Mouse (Mus musculus) neural tube, embryonic 13.5 days (tissue): ENCODE results near the gene Dedd2. TPM values are rescaled to one million over a fixed set of nuclear protein-coding genes. Genes with fewer than 3 reads are reported as not detected.

ENCODE experiments used
- ATAC-seq: fragments of 200-750 bp; cut with Nextera tagmentation; 2 replicates; pipeline ENCODE4 v1.8.0; 2017; ENCODE audit warnings: low read depth, mild to moderate bottlenecking, moderate TSS enrichment, moderate library complexity
- H3K27ac ChIP-seq: fragments of 300-500 bp; sonication (generic); replicated peaks from 2 replicates; pipeline ENCODE4 v1.5.1; 2015; ENCODE audit warnings: moderate library complexity, mild to moderate bottlenecking, inconsistent platforms
- H3K27me3 ChIP-seq: fragments of 300-500 bp; sonication (generic); 2 replicates; pipeline ENCODE4 v1.6.1; 2015; ENCODE audit warnings: mild to moderate bottlenecking, inconsistent platforms
- H3K36me3 ChIP-seq: fragments of 300-500 bp; sonication (generic); 2 replicates; pipeline ENCODE4 v1.6.1; 2015; ENCODE audit warnings: mild to moderate bottlenecking, inconsistent platforms
- H3K4me1 ChIP-seq: fragments of 300-500 bp; sonication (generic); replicated peaks from 2 replicates; pipeline ENCODE4 v1.6.1; 2015; ENCODE audit warnings: inconsistent platforms
- H3K4me2 ChIP-seq: fragments of 300-500 bp; sonication (generic); 2 replicates; pipeline ENCODE4 v1.6.1; 2015; ENCODE audit warnings: inconsistent platforms, mild to moderate bottlenecking, moderate library complexity
- H3K4me3 ChIP-seq: fragments of 300-500 bp; sonication (generic); 2 replicates; pipeline ENCODE4 v1.5.1; 2015; ENCODE audit warnings: mild to moderate bottlenecking, inconsistent platforms
- H3K9ac ChIP-seq: fragments of 300-500 bp; sonication (generic); 2 replicates; pipeline ENCODE4 v1.6.1; 2015; ENCODE audit warnings: moderate library complexity, mild to moderate bottlenecking, inconsistent platforms
- H3K9me3 ChIP-seq: fragments of 300-500 bp; sonication (generic); 2 replicates; pipeline ENCODE4 v1.6.1; 2016; ENCODE audit warnings: inconsistent platforms
- WGBS: fragments of 180-500 bp; shearing (Covaris S2); methylation state at CpG from one replicate; pipeline ENCODE4 v1.1.7; 2015; 5-methylcytosine and 5-hydroxymethylcytosine counted together
- polyA plus RNA-seq: library from polyadenylated mRNA; unstranded; fragments of >200 nt; fragmentation: Nextera tagmentation; extraction: Ambion mirVana; gene quantifications from 2 replicates; pipeline ENCODE4 v1.2.1, GENCODE M21; 2015

Gene Dedd2
- polyA plus RNA-seq, 1 experiment from 2014 or later, result 17.7 TPM

DNA sequence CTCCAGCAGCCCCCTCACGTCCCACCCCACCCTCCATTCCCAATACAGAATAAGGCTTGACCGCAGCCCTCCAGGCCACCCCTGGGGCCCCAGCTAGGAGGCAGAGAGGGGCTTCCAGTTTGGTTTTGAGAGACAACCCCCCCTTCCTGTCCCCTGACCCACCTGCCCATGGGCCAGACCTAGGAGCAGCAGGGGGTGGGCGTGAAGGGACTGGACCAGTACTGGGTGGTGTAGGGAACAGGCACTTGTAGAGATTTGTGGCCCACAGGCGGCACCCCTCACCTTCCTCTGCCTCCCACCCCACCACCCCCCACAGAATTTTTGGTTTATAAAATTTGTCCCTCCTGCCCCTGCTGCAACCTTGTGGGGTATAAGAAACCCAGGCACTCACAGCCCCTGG lies 22.9 kb upstream of the Dedd2 start:
- H3K9me3 ChIP-seq, result no peaks in the 10 kb centered on the region
- ATAC-seq, result no peak
- WGBS, result 90% methylated on average over 4 of the region's 4 CpGs
- peaks cover 49% of the 10 kb centered on the region for H3K4me1 ChIP-seq
- no peaks in the 10 kb centered on the region for H3K27me3 ChIP-seq
- H3K4me3 ChIP-seq, result no peak overlapping the region
- H3K27ac ChIP-seq, result no peak overlapping the region
- H3K36me3 ChIP-seq, result peaks cover 17% of the 10 kb centered on the region
- no peak overlapping the region for H3K9ac ChIP-seq
- H3K4me2 ChIP-seq, result no peak overlapping the region

DNA sequence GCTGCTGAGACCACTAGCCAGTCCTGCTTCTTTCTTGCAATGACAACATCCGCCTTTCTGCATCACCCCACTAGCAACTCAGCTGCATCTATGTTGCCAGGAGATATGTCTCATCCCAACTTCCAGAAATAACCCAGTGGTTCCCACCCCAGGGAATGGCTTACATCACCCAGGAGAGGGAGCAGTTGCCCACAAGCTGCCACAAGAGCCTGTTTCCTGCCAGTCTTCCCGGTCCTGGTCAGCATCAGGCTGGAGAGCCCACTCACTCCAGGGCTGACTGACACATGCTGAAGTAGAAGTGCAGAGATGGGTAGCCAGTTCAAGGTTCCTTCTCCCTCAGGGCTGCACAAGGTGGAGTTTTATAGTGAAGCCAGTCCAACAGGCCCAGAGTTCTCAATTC lies 20.6 kb upstream of the Dedd2 start:
- WGBS, result 29% methylated on average over 2 of the region's 2 CpGs
- H3K4me1 ChIP-seq, result peaks cover 36% of the 10 kb centered on the region

DNA sequence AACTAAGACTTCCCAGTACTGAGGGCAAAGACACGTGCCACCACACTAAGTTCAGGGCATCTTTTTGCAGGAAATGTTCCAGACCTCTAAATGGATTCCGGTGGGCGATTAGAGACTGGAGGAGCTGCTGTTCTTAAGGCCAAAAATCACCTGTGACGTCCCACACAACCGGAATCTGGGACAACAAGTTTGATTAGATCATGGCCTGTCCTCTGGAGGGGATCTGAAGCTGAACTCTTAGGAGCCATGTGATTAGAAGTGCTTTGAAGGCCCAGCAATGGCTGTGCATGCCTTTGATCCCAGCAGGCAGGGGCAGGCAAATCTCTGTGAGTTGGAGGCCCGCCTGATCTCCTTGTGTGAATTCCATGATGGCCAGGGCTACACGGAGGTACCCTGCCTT lies 20.2 kb upstream of the Dedd2 start:
- no peak overlapping the region for H3K4me2 ChIP-seq
- peaks cover 36% of the 10 kb centered on the region for H3K4me1 ChIP-seq
- no peak overlapping the region for H3K4me3 ChIP-seq
- H3K36me3 ChIP-seq, result peaks cover 21% of the 10 kb centered on the region
- no peaks in the 10 kb centered on the region for H3K9me3 ChIP-seq
- no peak for ATAC-seq
- no peak overlapping the region for H3K9ac ChIP-seq
- WGBS, result 68% methylated on average over 7 of the region's 7 CpGs
- H3K27ac ChIP-seq, result no peak overlapping the region
- H3K27me3 ChIP-seq, result no peaks in the 10 kb centered on the region

More for the DNA sequence above, 20.6 kb upstream of the Dedd2 start:
- Histone ChIP-seq H3K4me2 (no peak overlapping the region), H3K27ac (peak overlapping the region; percentile 28; the same call in 1 of the 2 replicates), H3K9ac (peak overlapping the region; percentile 45; the same call in 1 of the 2 replicates), H3K36me3 (peaks cover 17% of the 10 kb centered on the region), H3K4me3 (no peak overlapping the region), H3K9me3 (no peaks in the 10 kb centered on the region), H3K27me3 (no peaks in the 10 kb centered on the region)
- no peak for ATAC-seq

DNA sequence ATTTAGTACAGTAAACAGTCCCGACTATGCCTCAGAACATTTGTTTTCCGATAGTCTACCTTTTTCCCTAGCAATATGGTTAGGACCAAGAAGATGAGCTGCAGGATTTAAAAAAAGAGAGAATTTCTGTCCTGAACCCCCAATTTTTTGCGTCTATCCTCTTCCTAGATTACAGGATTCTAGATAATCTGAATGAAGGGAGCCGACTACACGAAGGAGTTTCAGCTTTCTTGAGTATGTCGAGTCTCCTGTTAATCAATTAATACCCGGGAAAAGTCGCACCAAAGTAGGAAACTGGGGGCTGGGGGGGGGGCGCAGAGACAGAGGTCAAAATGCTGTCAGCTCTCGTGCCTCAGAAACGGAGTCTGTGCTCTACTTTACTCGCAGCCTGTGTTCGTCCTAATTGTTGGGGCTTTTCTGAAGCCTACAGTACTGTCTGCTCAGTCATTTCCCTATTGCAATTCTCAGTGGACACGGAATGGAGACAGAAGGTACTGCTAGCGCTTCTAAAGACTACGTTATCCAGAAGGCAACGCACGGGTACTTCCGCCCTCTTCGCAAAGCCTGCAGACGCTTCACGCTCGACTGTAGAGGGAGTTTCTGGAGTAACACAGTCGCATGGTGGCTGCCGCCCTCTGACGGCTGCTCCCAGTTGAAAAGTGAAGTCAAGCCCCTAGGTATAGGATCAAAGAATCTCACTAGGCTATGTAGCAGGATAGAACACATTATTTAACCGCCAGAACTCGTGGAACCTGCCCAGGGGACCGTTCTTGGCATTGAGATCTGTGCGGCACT lies 18.6 kb upstream of the Dedd2 start:
- ATAC-seq, result peak; percentile 38
- WGBS, result 3% methylated on average over 30 of the region's 30 CpGs
- H3K36me3 ChIP-seq, result peaks cover 27% of the 10 kb centered on the region
- no peaks in the 10 kb centered on the region for H3K27me3 ChIP-seq
- peak overlapping the region; percentile 56 for H3K9ac ChIP-seq
- peak overlapping the region; percentile 63 for H3K4me2 ChIP-seq
- peak overlapping the region; percentile 83 for H3K27ac ChIP-seq
- H3K9me3 ChIP-seq, result no peaks in the 10 kb centered on the region
- peak overlapping the region; percentile 92 for H3K4me3 ChIP-seq
- H3K4me1 ChIP-seq, result peaks cover 42% of the 10 kb centered on the region

DNA sequence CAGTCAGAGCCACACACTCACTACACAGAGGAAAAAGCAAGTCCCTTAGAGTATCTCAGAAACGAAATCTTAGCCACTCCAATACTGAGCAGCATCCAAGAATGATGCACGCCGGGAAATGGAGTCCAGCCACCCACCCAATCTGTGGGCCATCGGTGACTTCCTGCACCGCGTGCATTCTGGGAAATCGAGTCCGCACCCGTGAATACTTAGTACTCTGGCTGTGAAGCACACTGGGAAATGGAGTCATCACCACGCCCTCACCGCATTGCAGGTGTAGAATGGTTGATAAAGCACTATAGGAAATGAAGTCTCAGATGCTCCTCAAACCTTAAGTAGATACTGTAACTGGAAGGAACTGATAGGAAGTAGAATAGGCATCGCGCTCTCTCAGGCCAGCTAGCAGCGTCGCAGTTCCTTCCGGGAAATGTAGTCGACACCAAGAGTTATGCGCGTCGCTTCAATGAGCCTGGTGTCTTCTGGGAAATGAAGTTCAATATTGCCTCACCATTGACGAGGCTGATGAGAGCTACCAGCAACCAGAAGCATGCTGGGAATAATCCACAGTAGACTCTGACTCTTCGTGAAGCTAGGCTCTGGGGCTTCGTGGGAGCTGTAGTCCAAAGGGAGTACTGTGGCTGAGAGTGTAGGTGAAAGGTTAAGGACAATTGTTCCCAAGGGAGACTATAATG lies 17.7 kb upstream of the Dedd2 start:
- peak overlapping the region; percentile 92 for H3K4me3 ChIP-seq
- H3K4me2 ChIP-seq, result peak overlapping the region; percentile 63
- H3K27me3 ChIP-seq, result no peaks in the 10 kb centered on the region
- peaks cover 42% of the 10 kb centered on the region for H3K4me1 ChIP-seq
- peak overlapping the region; percentile 83 for H3K27ac ChIP-seq
- peak; percentile 93 for ATAC-seq
- WGBS, result under 1% methylated on average over 23 of the region's 23 CpGs
- H3K9me3 ChIP-seq, result no peaks in the 10 kb centered on the region
- peaks cover 33% of the 10 kb centered on the region for H3K36me3 ChIP-seq
- H3K9ac ChIP-seq, result peak overlapping the region; percentile 99

DNA sequence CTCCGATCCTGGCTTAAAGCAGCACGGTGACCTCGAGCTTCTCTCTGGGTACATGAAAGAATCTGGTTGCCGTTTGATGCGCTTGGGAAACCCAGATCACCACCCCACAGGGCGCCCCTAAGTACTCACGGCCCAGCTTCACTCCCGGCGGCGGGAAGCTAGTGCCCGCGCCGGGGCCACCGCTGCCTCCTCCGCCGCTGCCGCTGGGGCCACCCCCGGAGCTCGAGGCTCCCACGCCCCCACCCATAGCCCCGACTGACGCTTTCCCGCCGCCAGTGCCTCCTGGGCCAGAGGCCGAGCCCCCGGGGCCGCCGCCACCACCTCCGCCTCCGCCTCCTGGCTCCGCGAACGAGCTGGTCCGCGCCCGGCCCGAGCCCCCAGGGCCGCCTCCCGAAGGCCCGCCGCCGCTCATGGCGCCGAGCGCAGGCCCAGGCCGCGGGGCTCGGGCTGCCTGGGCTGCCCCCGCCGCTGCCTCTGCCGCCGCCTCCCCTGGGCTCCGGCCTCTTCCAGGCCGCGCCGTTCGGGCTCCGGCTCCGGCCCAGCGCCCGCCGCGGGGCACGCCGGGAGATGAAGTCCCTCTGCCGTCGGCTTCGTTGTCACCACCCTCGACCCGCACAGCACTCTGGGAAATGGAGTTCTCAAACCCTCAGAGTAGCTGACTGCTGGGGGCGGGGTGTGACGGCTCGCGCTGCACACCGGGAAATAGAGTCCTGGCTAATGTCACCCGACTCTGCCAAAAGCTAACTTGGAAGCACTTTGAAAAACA lies 17.0 kb upstream of the Dedd2 start, which contains the start of gene Gsk3a:
Gene Gsk3a (minus strand): TSS at position 603 of the 766 bp plus-strand sequence.
- Histone ChIP-seq H3K9me3 (no peaks in the 10 kb centered on the region), H3K4me1 (peaks cover 42% of the 10 kb centered on the region), H3K9ac (peak within 1 kb of the TSS; percentile 99), H3K36me3 (peaks cover 35% of the 10 kb centered on the region), H3K27ac (peak within 1 kb of the TSS; percentile 83), H3K4me3 (peak within 1 kb of the TSS; percentile 92), H3K27me3 (no peaks in the 10 kb centered on the region), H3K4me2 (peak within 1 kb of the TSS; percentile 63)
- under 1% methylated on average over 50 of the region's 76 CpGs for WGBS
- ATAC-seq, result peak; percentile 90

DNA sequence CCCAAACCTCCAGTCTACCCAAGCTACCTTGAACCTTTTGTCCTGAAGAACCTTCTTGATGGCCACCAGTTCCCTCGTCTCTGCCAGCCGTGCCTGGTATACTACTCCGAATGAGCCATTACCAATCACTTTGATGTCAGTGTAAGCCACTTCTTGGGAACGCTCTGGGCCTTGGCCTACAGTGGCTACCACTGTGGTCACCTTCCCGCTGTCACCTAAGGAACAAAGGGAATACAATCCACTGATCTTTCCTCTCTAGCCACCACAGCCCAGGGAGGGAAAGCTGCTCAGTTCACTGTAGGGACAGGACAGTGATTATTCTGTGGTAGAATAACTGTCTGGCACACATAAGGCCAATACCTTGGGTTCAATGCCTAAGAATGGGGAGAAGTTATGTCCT lies 15.1 kb upstream of the Dedd2 start:
- 0 out of 2 replicates have a peak overlapping the region, but pooled peaks have one; percentile 92 for H3K4me3 ChIP-seq
- 89% methylated on average over 5 of the region's 5 CpGs for WGBS
- H3K9ac ChIP-seq, result peak overlapping the region; percentile 99; the same call in 1 of the 2 replicates
- H3K27ac ChIP-seq, result no peak overlapping the region
- H3K27me3 ChIP-seq, result no peaks in the 10 kb centered on the region
- peaks cover 54% of the 10 kb centered on the region for H3K36me3 ChIP-seq
- H3K9me3 ChIP-seq, result no peaks in the 10 kb centered on the region
- H3K4me1 ChIP-seq, result peaks cover 42% of the 10 kb centered on the region
- no peak for ATAC-seq
- peak overlapping the region; percentile 63 for H3K4me2 ChIP-seq

DNA sequence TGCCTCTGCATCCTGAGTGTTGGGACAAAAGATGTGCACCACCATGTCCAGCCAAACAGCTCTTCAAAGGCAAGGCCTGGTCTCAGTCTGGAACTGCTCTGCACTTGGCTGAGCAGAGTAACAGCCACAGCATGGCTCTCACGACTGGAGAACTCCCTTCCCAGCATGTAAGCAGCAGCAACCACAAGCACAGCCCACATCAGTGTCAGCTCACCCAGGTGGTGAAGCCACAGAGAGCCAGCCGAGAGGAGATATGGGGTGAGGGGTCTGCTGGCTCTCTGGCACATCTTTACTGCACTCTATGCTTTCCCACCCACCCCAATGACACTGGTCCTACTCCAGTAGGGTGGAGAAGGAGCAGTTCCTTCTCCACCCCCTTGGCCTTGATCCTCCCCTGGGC lies 12.6 kb upstream of the Dedd2 start:
- no peak for ATAC-seq
- no peaks in the 10 kb centered on the region for H3K27me3 ChIP-seq
- H3K9ac ChIP-seq, result no peak overlapping the region
- H3K27ac ChIP-seq, result no peak overlapping the region
- H3K9me3 ChIP-seq, result no peaks in the 10 kb centered on the region
- no peak overlapping the region for H3K4me2 ChIP-seq
- no peak overlapping the region for H3K4me3 ChIP-seq
- 88% methylated on average over 2 of the region's 2 CpGs for WGBS
- peaks cover 28% of the 10 kb centered on the region for H3K4me1 ChIP-seq
- peaks cover 78% of the 10 kb centered on the region for H3K36me3 ChIP-seq

DNA sequence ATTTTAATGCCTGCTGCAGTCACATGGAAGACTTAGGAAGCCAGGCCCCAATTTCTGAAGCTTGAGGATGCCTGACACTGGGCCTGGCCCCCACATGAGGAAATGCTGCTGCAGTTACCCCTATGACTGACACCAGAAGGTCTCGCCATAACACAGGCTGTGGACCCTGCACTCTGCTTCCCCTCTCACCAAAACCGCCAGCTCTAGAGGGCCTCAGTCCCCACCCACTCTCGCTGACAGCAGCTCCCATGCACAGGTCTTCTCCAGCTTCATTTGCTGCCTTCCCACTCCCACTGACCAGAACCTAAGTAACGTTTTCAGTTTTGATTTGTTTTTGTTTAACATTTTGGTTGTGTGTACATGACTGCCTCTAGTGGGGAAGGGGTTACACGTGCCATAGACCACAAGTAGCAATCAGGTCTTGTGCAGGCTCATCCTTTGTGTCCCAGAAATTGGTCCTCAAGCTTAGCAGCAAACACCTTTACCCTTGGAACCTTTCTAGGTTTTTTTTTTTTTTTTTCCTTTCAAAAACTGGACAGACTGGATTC lies 11.8 kb upstream of the Dedd2 start:
- Histone ChIP-seq H3K9me3 (no peaks in the 10 kb centered on the region), H3K9ac (no peak overlapping the region), H3K4me2 (no peak overlapping the region), H3K4me3 (no peak overlapping the region), H3K27me3 (no peaks in the 10 kb centered on the region), H3K36me3 (peaks cover 87% of the 10 kb centered on the region), H3K4me1 (peaks cover 28% of the 10 kb centered on the region), H3K27ac (no peak overlapping the region)
- WGBS, result 74% methylated on average over 5 of the region's 5 CpGs
- ATAC-seq, result no peak

DNA sequence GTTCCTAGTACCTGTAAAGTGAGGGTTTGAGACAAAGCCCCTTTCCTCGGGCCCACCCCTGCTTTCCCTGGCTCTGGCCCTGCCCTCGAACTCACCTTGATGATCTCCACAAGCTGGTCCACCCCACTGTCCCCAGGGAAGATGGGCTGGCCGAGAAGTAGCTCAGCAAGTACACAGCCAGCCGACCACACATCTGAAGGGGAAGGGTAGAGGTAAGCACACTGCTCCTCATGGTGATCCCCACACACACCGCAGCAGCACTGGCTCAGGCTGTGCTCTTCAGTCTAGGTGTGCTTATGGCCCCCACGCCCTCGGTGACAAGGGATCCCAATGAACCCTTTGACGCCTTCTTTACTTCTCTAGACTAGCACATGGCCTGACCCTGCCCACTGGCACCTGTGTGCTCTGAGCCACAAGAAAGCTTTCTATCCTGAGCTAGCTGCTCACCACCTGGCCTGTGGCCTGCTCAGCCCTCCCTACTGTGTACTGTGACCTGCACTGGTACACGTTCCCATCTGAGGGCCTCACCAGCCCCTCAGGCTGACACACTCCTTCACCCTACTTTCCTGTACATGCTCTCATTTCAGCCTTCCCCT lies 10.4 kb upstream of the Dedd2 start:
- ATAC-seq, result no peak
- no peak overlapping the region for H3K4me3 ChIP-seq
- WGBS, result 87% methylated on average over 9 of the region's 9 CpGs
- no peak overlapping the region for H3K4me2 ChIP-seq
- H3K9me3 ChIP-seq, result no peaks in the 10 kb centered on the region
- no peak overlapping the region for H3K9ac ChIP-seq
- no peaks in the 10 kb centered on the region for H3K27me3 ChIP-seq
- H3K4me1 ChIP-seq, result peaks cover 15% of the 10 kb centered on the region
- peaks cover 99% of the 10 kb centered on the region for H3K36me3 ChIP-seq
- no peak overlapping the region for H3K27ac ChIP-seq

DNA sequence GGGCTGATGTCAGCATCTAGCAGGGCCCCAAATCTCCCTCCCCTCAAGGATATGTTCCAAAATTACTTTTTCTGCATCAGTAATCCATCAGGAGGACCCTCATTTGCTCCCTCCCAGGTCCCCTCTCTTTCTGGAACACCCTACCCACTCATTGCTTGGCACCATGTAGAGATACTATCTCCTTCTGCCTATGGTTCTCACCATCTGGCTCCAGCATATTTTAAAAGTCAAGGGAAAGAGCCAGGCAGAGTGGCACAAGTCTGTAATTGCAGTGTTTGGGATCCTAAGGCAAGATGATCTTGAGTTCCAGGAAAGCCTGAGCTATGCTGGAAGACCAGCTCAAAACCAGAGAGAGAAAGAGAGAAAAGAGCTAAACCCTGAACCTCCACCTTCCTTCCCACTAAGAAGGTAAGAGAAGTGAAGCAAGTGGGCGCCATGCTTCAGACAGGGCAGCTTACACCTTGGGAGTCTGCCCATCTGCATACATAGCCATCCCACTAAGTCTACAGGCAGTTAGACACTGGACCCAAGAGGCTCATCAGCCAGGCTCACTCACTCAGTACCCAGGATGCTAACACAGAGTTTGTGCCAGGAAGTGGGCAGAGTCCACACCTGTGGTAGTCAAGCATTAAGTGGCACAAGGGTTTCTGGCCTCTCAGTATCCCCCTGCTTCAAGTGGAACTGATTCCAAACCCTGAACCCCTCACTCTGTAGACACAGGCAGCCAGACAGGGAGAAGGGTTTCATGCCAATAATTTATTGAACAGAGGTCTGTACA lies 7.3 kb upstream of the Dedd2 start:
- no peak overlapping the region for H3K4me2 ChIP-seq
- ATAC-seq, result no peak
- 95% methylated on average over 1 of the region's 1 CpGs for WGBS
- no peak overlapping the region for H3K4me3 ChIP-seq
- H3K27me3 ChIP-seq, result no peaks in the 10 kb centered on the region
- no peak overlapping the region for H3K27ac ChIP-seq
- H3K36me3 ChIP-seq, result peaks cover 87% of the 10 kb centered on the region
- H3K4me1 ChIP-seq, result peaks cover 2% of the 10 kb centered on the region; the same call in 1 of the 2 replicates
- H3K9ac ChIP-seq, result no peak overlapping the region
- no peaks in the 10 kb centered on the region for H3K9me3 ChIP-seq
